Mouse (Mus musculus) neural tube, embryonic 14.5 days (tissue): ENCODE measurements around the gene Pramef6. TPM values are rescaled to one million over a fixed set of nuclear protein-coding genes. Genes with fewer than 3 reads are reported as not detected.
"Not testable (repeated sequence)": the region's sequence is repeated elsewhere in the genome, so short reads cannot be mapped to it uniquely, and the experiment has no call there.

Source experiments
- ATAC-seq: fragments of 200-750 bp; cut with Nextera tagmentation; 2 replicates; pipeline ENCODE4 v1.8.0; 2017; ENCODE audit warnings: low read depth, mild to moderate bottlenecking, moderate TSS enrichment, moderate library complexity
- H3K27ac ChIP-seq: fragments of 300-500 bp; sonication (generic); 2 replicates; pipeline ENCODE4 v1.5.1; 2014; ENCODE audit warnings: low read depth, mild to moderate bottlenecking, control low read depth, low read length, moderate library complexity, mixed read lengths
- H3K27me3 ChIP-seq: fragments of 300-500 bp; sonication (generic); 2 replicates; pipeline ENCODE4 v1.6.1; 2014; ENCODE audit warnings: low read length; ENCODE audit not compliant: control insufficient read depth, insufficient read depth
- H3K36me3 ChIP-seq: fragments of 300-500 bp; sonication (generic); 2 replicates; pipeline ENCODE4 v1.6.1; 2014; ENCODE audit warnings: low read length, mixed read lengths; ENCODE audit not compliant: control insufficient read depth, insufficient read depth
- H3K4me1 ChIP-seq: fragments of 300-500 bp; sonication (generic); 2 replicates; pipeline ENCODE4 v1.6.1; 2014; ENCODE audit warnings: low read length; ENCODE audit not compliant: control insufficient read depth, insufficient read depth
- H3K4me2 ChIP-seq: fragments of 300-500 bp; sonication (generic); 2 replicates; pipeline ENCODE4 v1.6.1; 2014; ENCODE audit warnings: mild to moderate bottlenecking, low read depth, low read length, control low read depth
- H3K4me3 ChIP-seq: fragments of 300-500 bp; sonication (generic); 2 replicates; pipeline ENCODE4 v1.5.1; 2014; ENCODE audit warnings: low read depth, low read length, control low read depth, mixed read lengths
- H3K9ac ChIP-seq: fragments of 300-500 bp; sonication (generic); replicated peaks from 2 replicates; pipeline ENCODE4 v1.6.1; 2014; ENCODE audit warnings: low read depth, mild to moderate bottlenecking, control low read depth, low read length, mixed read lengths
- H3K9me3 ChIP-seq: fragments of 300-500 bp; sonication (generic); 2 replicates; pipeline ENCODE4 v1.6.1; 2016; ENCODE audit warnings: low read length; ENCODE audit not compliant: control insufficient read depth
- WGBS: fragments of 180-500 bp; shearing (Covaris S2); extraction: QIAGEN DNeasy Blood & Tissue Kit; methylation state at CpG from one replicate; pipeline ENCODE4 v1.1.7; 2014; 5-methylcytosine and 5-hydroxymethylcytosine counted together
- polyA plus RNA-seq: library from polyadenylated mRNA; unstranded; fragments of >200 nt; fragmentation: Nextera tagmentation; extraction: Ambion mirVana; gene quantifications from 2 replicates; pipeline ENCODE4 v1.2.1, GENCODE M21; 2014

Pramef6 gene
- not detected in 2 replicates for polyA plus RNA-seq

- H3K9ac ChIP-seq, H3K4me3 ChIP-seq, H3K9me3 ChIP-seq, H3K36me3 ChIP-seq, H3K4me1 ChIP-seq, H3K27ac ChIP-seq, ATAC-seq, H3K4me2 ChIP-seq, H3K27me3 ChIP-seq: not testable (repeated sequence)
- 92% methylated on average over 1 of the region's 1 CpGs for WGBS
These were observed at the start of gene Pramef6 for GRCm38 (mm10) chr4:143900280-143900679. Gene Pramef6, minus strand, starts transcription at chr4:143900380.

DNA sequence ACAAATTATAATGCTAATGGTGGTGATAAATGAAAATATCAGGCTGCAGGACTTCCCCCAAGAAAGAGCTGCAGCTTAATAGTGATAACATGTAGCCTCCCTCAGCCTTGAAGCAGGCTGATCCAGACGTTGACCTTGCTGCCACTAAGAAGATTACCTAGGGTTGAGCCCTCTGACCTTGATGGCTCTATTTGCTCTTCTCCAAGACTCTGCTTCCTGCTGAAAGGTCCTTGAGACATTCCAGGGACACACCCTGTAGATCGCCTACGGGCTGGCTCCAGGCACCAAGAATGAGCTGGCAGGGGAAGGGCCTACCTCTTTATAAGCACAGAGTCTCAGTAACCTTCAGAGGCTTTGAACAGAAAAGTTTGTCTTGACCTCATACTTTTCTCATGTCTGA, 5.8 kb downstream of the Pramef6 start:
- WGBS = 85% methylated on average over 3 of the region's 3 CpGs
- ATAC-seq, H3K36me3 ChIP-seq, H3K27ac ChIP-seq, H3K4me1 ChIP-seq, H3K27me3 ChIP-seq, H3K9ac ChIP-seq, H3K4me3 ChIP-seq, H3K9me3 ChIP-seq, H3K4me2 ChIP-seq: not testable (repeated sequence)

- not testable (repeated sequence) for ATAC-seq, H3K4me1 ChIP-seq, H3K9ac ChIP-seq, H3K27me3 ChIP-seq, H3K4me3 ChIP-seq, H3K36me3 ChIP-seq, H3K27ac ChIP-seq, H3K4me2 ChIP-seq, H3K9me3 ChIP-seq
- WGBS = 77% methylated on average over 1 of the region's 1 CpGs
These were observed 17.8 kb downstream of the Pramef6 start for GRCm38 (mm10) chr4:143882371-143882770.

DNA sequence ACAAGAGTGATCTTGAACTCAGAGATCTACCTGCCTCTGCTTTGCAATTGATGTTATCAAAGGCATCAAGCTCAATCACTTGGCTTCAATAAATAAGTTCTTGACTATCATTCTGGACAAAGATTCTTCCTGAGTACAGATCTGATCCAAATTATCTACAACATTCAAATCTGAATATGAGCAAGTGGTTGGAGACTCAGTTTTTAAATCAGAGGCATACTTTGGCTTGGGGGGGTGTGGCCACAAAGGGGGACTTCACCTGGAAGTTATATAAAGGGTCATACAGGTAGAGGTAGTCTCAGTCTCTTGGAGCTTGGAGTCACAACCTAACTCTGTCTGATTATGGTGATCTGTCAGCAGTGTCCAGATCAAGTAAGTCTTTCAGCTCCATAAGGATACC, 54.0 kb downstream of the Pramef6 start, which contains the start of gene Gm13103:
Gm13103 (plus strand) TSS at position 301 of the 400 bp plus-strand sequence.
- not testable (repeated sequence) for H3K27ac ChIP-seq, H3K9me3 ChIP-seq, ATAC-seq, H3K4me1 ChIP-seq, H3K36me3 ChIP-seq, H3K4me3 ChIP-seq, H3K27me3 ChIP-seq, H3K4me2 ChIP-seq, H3K9ac ChIP-seq

Other genes starting within 250 kb of the Pramef6 start
- not detected in 2 replicates for gene Gm13088, start 243.1 kb downstream of the Pramef6 start, polyA plus RNA-seq
- gene Gm13089, start 197.7 kb downstream of the Pramef6 start, polyA plus RNA-seq = not detected in 2 replicates
- gene Gm13078, start 180.9 kb downstream of the Pramef6 start, polyA plus RNA-seq = not detected in 2 replicates
- gene Gm13023, start 111.0 kb downstream of the Pramef6 start, polyA plus RNA-seq = not detected in 2 replicates
- not detected in 2 replicates for gene Gm13084, start 84.3 kb downstream of the Pramef6 start, polyA plus RNA-seq
- gene Gm13103, start 53.9 kb downstream of the Pramef6 start, polyA plus RNA-seq = not detected in 2 replicates
- gene Pramef25, start 50.6 kb upstream of the Pramef6 start, polyA plus RNA-seq = not detected in 2 replicates
- not detected in 2 replicates for gene Gm13101, start 66.6 kb upstream of the Pramef6 start, polyA plus RNA-seq
- gene Pramef17, start 94.0 kb upstream of the Pramef6 start, polyA plus RNA-seq = not detected in 2 replicates
- gene Pramel4, start 158.7 kb upstream of the Pramef6 start, polyA plus RNA-seq = not detected in 2 replicates
- not detected in 2 replicates for gene Gm13102, start 206.1 kb upstream of the Pramef6 start, polyA plus RNA-seq